Mouse (Mus musculus) olfactory bulb, adult 2 months (tissue): ENCODE measurements around the gene Morn1.

ENCODE experiments used
- CTCF ChIP-seq: fragments of 200-500 bp; IDR thresholded peaks from 2 replicates; pipeline ENCODE4 v1.5.1; 2012; ENCODE audit warnings: low read depth, mild to moderate bottlenecking, low read length, moderate library complexity; ENCODE audit not compliant: insufficient read depth
- POLR2A ChIP-seq: fragments of 200-500 bp; IDR thresholded peaks from 2 replicates; pipeline ENCODE4 v1.6.1; 2012; ENCODE audit warnings: mild to moderate bottlenecking, low read depth, low read length, moderate library complexity; ENCODE audit not compliant: insufficient read depth

GRCm38 (mm10) chr4:155120038-155120437, 33.7 kb downstream of the Morn1 start:
- TF ChIP-seq POLR2A (no peak), CTCF (no peak)
